Mouse (Mus musculus): ENCODE data around the gene Derl2. TPM values are rescaled to one million over a fixed set of nuclear protein-coding genes. Genes with fewer than 3 reads are reported as not detected.

Derl2 gene
- polyA plus RNA-seq, 1 experiment = 38.5 TPM

DNA sequence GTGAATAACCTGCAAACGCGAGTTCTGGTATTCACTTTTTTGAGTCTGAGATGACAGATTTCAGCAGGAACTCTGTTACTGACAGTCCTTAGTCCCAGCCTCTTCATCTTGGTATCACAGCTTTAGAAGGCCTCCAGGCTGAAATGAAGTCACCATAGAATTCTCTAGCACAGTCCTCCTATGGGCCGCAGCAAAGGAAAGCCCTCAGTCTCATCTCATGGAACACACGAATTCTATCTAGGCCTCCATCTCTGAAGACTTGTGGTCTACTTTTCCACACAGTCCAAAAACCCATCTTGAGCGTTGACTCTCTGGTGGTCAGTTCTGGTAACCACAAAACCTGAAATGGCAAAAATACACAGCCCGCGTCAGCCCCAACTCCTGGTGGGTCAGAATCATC is 12.4 kb upstream of the Derl2 start:
- peaks cover 5% of the 10 kb centered on the region for H3K79me3 ChIP-seq (ENCODE audit: low read depth)
- H3K4me3 ChIP-seq (ENCODE audit: insufficient read depth, poor library complexity, severe bottlenecking) = no peak overlapping the region
- H3K36me3 ChIP-seq (ENCODE audit: control insufficient read depth, insufficient read depth) = peaks cover 23% of the 10 kb centered on the region
- no peak overlapping the region for H3ac ChIP-seq (ENCODE audit: control insufficient read depth, insufficient read length, low read depth)
- H3K79me2 ChIP-seq (ENCODE audit: control insufficient read depth, insufficient read depth) = no peaks in the 10 kb centered on the region
- TF ChIP-seq MYOD1 (IDR thresholded peaks at IDR 0.05; ENCODE audit: control insufficient read depth, insufficient read length, low read depth) (no peak), MAX (IDR thresholded peaks at IDR 0.05) (no peak), CTCF (IDR thresholded peaks at IDR 0.05; ENCODE audit: control insufficient read depth, insufficient read depth, insufficient read length) (no peak), USF1 (IDR thresholded peaks at IDR 0.05; ENCODE audit: low read depth) (no peak), CEBPB (IDR thresholded peaks at IDR 0.05; ENCODE audit: low read depth) (no peak), MYOG (IDR thresholded peaks at IDR 0.05; ENCODE audit: control insufficient read depth, extremely low read depth, insufficient read length) (no peak), FOSL1 (IDR thresholded peaks at IDR 0.05; ENCODE audit: insufficient read depth, low read length, poor library complexity, severe bottlenecking) (no peak)
- H3K27me3 ChIP-seq (ENCODE audit: control insufficient read depth, insufficient read depth, insufficient read length) = no peaks in the 10 kb centered on the region

- Histone ChIP-seq H3K36me3 (ENCODE audit: control insufficient read depth, insufficient read depth) (peaks cover 48% of the 10 kb centered on the region), H3ac (ENCODE audit: control insufficient read depth, insufficient read length, low read depth) (no peak overlapping the region), H3K79me2 (ENCODE audit: control insufficient read depth, insufficient read depth) (peaks cover 25% of the 10 kb centered on the region), H3K79me3 (ENCODE audit: low read depth) (peaks cover 14% of the 10 kb centered on the region), H3K27me3 (ENCODE audit: control insufficient read depth, insufficient read depth, insufficient read length) (no peaks in the 10 kb centered on the region), H3K4me3 (ENCODE audit: insufficient read depth, poor library complexity, severe bottlenecking) (no peak overlapping the region)
- TF ChIP-seq MYOD1 (IDR thresholded peaks at IDR 0.05; ENCODE audit: control insufficient read depth, insufficient read length, low read depth) (no peak), CEBPB (IDR thresholded peaks at IDR 0.05; ENCODE audit: low read depth) (no peak), MYOG (IDR thresholded peaks at IDR 0.05; ENCODE audit: control insufficient read depth, extremely low read depth, insufficient read length) (no peak), USF1 (IDR thresholded peaks at IDR 0.05; ENCODE audit: low read depth) (no peak), FOSL1 (IDR thresholded peaks at IDR 0.05; ENCODE audit: insufficient read depth, low read length, poor library complexity, severe bottlenecking) (no peak), MAX (IDR thresholded peaks at IDR 0.05) (no peak), CTCF (IDR thresholded peaks at IDR 0.05; ENCODE audit: control insufficient read depth, insufficient read depth, insufficient read length) (no peak)
Observed at GRCm38 (mm10) chr11:71029403-71030118, 9.9 kb upstream of the Derl2 start.

DNA sequence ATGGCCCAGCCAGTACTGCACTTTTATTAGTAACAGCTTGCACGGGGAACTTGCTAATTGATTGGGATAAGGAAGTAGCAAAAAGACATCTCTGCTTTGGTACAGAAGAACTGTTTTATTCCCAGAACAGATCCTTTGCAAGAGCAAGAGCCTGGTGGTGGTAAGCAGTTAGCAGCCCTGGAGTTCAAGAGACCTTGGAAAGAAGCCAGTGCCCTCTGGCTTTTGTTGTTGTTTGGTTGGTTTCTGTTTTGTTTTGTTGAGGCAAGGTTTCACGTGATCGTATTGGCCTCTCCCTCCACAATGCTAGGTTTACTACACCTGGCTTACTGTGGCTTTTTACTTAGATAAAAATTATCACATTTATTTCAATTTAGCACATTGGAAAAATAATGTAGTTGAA is 8.6 kb upstream of the Derl2 start:
- peaks cover 61% of the 10 kb centered on the region for H3K36me3 ChIP-seq (ENCODE audit: control insufficient read depth, insufficient read depth)
- no peak for TF ChIP-seq MAX (IDR thresholded peaks at IDR 0.05)
- no peak for TF ChIP-seq MYOG (IDR thresholded peaks at IDR 0.05; ENCODE audit: control insufficient read depth, extremely low read depth, insufficient read length)
- no peak for TF ChIP-seq USF1 (IDR thresholded peaks at IDR 0.05; ENCODE audit: low read depth)
- no peak for TF ChIP-seq FOSL1 (IDR thresholded peaks at IDR 0.05; ENCODE audit: insufficient read depth, low read length, poor library complexity, severe bottlenecking)
- no peak for TF ChIP-seq CTCF (IDR thresholded peaks at IDR 0.05; ENCODE audit: control insufficient read depth, insufficient read depth, insufficient read length)
- TF ChIP-seq CEBPB (IDR thresholded peaks at IDR 0.05; ENCODE audit: low read depth) = no peak
- no peak for TF ChIP-seq MYOD1 (IDR thresholded peaks at IDR 0.05; ENCODE audit: control insufficient read depth, insufficient read length, low read depth)
- no peak overlapping the region for H3ac ChIP-seq (ENCODE audit: control insufficient read depth, insufficient read length, low read depth)
- no peaks in the 10 kb centered on the region for H3K27me3 ChIP-seq (ENCODE audit: control insufficient read depth, insufficient read depth, insufficient read length)
- peaks cover 27% of the 10 kb centered on the region for H3K79me3 ChIP-seq (ENCODE audit: low read depth)
- H3K79me2 ChIP-seq (ENCODE audit: control insufficient read depth, insufficient read depth) = peaks cover 38% of the 10 kb centered on the region
- H3K4me3 ChIP-seq (ENCODE audit: insufficient read depth, poor library complexity, severe bottlenecking) = no peak overlapping the region

GRCm38 (mm10) chr11:71018416-71019200 is 1.0 kb downstream of the Derl2 start:
- peaks cover 72% of the 10 kb centered on the region for H3K79me3 ChIP-seq (ENCODE audit: low read depth)
- TF ChIP-seq MYOG (IDR thresholded peaks at IDR 0.05; ENCODE audit: control insufficient read depth, extremely low read depth, insufficient read length) (no peak), CEBPB (IDR thresholded peaks at IDR 0.05; ENCODE audit: low read depth) (peak; percentile 60), USF1 (IDR thresholded peaks at IDR 0.05; ENCODE audit: low read depth) (peak; percentile 87)
- peak overlapping the region; percentile 72 for H3K4me3 ChIP-seq (ENCODE audit: insufficient read depth, poor library complexity, severe bottlenecking)
- peak overlapping the region; percentile 94 for H3ac ChIP-seq (ENCODE audit: control insufficient read depth, insufficient read length, low read depth)
- H3K79me2 ChIP-seq (ENCODE audit: control insufficient read depth, insufficient read depth) = peaks cover 92% of the 10 kb centered on the region
- no peaks in the 10 kb centered on the region for H3K27me3 ChIP-seq (ENCODE audit: control insufficient read depth, insufficient read depth, insufficient read length)
- peaks cover 45% of the 10 kb centered on the region for H3K36me3 ChIP-seq (ENCODE audit: control insufficient read depth, insufficient read depth)

DNA sequence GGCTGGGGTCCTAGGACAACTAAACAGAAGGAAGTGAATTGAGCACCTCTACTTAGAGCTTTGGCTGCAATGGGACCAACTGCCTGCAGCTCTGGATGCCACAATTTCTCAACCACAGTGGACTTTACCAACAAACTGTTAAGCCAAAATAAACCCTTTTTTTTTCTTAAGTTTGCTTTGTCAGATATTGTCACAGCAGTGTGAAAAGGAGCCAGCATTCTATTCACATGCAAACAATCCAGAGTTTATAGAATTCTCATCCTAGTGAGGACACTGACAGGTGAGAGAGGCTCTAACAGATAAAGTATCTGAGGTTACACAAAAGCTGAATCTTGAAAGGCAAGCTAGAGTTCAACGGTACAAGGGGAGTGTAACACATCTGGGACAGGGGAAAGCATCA is 2.6 kb downstream of the Derl2 start:
- Histone ChIP-seq H3K79me2 (ENCODE audit: control insufficient read depth, insufficient read depth) (peaks cover 77% of the 10 kb centered on the region), H3K27me3 (ENCODE audit: control insufficient read depth, insufficient read depth, insufficient read length) (no peaks in the 10 kb centered on the region), H3K4me3 (ENCODE audit: insufficient read depth, poor library complexity, severe bottlenecking) (no peak overlapping the region), H3K36me3 (ENCODE audit: control insufficient read depth, insufficient read depth) (peaks cover 46% of the 10 kb centered on the region), H3ac (ENCODE audit: control insufficient read depth, insufficient read length, low read depth) (no peak overlapping the region), H3K79me3 (ENCODE audit: low read depth) (peaks cover 56% of the 10 kb centered on the region)
- TF ChIP-seq CEBPB (IDR thresholded peaks at IDR 0.05; ENCODE audit: low read depth) = no peak
- no peak for TF ChIP-seq MYOD1 (IDR thresholded peaks at IDR 0.05; ENCODE audit: control insufficient read depth, insufficient read length, low read depth)
- no peak for TF ChIP-seq MAX (IDR thresholded peaks at IDR 0.05)
- TF ChIP-seq FOSL1 (IDR thresholded peaks at IDR 0.05; ENCODE audit: insufficient read depth, low read length, poor library complexity, severe bottlenecking) = no peak
- no peak for TF ChIP-seq MYOG (IDR thresholded peaks at IDR 0.05; ENCODE audit: control insufficient read depth, extremely low read depth, insufficient read length)
- TF ChIP-seq USF1 (IDR thresholded peaks at IDR 0.05; ENCODE audit: low read depth) = no peak
- TF ChIP-seq CTCF (IDR thresholded peaks at IDR 0.05; ENCODE audit: control insufficient read depth, insufficient read depth, insufficient read length) = no peak
